ENCODE assay signal across 10 mouse cellular contexts in genomic region chr5:23461688-23462087, GRCm38 (mm10). TPM values are rescaled to one million over a fixed set of nuclear protein-coding genes. Genes with fewer than 3 reads are reported as not detected.
DNase-seq lines count a peak whose midpoint lies in the region; ATAC-seq and TF ChIP-seq lines count a peak whose summit lies in the region.
"Had no signal": no experiment of that assay in that cellular context is flagged by ENCODE, and none has a peak within 500 bp of the region (broad histone marks: within the 10 kb centered on the region; RNA-seq: fewer than 3 reads in every experiment).

No protein-coding gene starts in this region.

- H3K36me3 ChIP-seq in heart, adult 2 months (ENCODE audit: control insufficient read depth, insufficient read depth, low read length), result peaks cover 48% of the 10 kb centered on the region
- H3K36me3 ChIP-seq in ES-E14 (ENCODE audit: control insufficient read depth, insufficient read depth, low read length, poor library complexity, severe bottlenecking), result no peaks in the 10 kb centered on the region; the same call in 1 of the 2 replicates

- no peak for TF ChIP-seq POLR2A in heart, adult 2 months (IDR thresholded peaks at IDR 0.05; ENCODE audit: insufficient read depth, low read depth, low read length)

- intact Hi-C loops in heart, adult 2 months (cut with DNase I), result loop anchor here (10.0 kb wide), 1 partner anchor 207 kb away; no protein-coding TSS in a partner anchor
- intact Hi-C loops in heart, postnatal 10 days (cut with DNase I), result no loop called here

- no peak overlapping the region for H3K4me3 ChIP-seq in heart, adult 2 months
- H3K4me3 ChIP-seq in ES-E14 (ENCODE audit: insufficient read depth in 1 of 2, low read depth in 1 of 2, low read length in 2 of 2, poor library complexity in 1 of 2, severe bottlenecking in 1 of 2), result no peak overlapping the region
- H3K4me3 ChIP-seq: heart, embryonic 15.5 days had no signal

- no peak for TF ChIP-seq EP300 in heart, adult 2 months (IDR thresholded peaks at IDR 0.05; ENCODE audit: insufficient read depth, low read depth, low read length)

- 0 out of 2 replicates have a peak, but pooled peaks have one; percentile 36 for ATAC-seq in common myeloid progenitor, adult 5-6 weeks (replicated peaks; ENCODE audit: low read depth, poor library complexity, severe bottlenecking)
- no peak for ATAC-seq in megakaryocyte, adult 5-6 weeks (ENCODE audit: poor library complexity, severe bottlenecking)

- H3K9ac ChIP-seq in heart, adult 2 months (ENCODE audit: low read depth, low read length), result no peak overlapping the region
- H3K9ac ChIP-seq in ES-E14 (ENCODE audit: insufficient read depth, low read depth, low read length, poor library complexity, severe bottlenecking), result no peak overlapping the region
- H3K9ac ChIP-seq: heart, embryonic 15.5 days had no signal

- peaks cover 6% of the 10 kb centered on the region for H3K4me1 ChIP-seq in heart, adult 2 months (ENCODE audit: control insufficient read depth, insufficient read depth, low read length)
- H3K4me1 ChIP-seq in ES-E14 (ENCODE audit: control insufficient read depth in 2 of 2, insufficient read depth in 2 of 2, low read length in 2 of 2, poor library complexity in 1 of 2), result no peaks in the 10 kb centered on the region

- H3K79me2 ChIP-seq in heart, adult 2 months (replicated peaks; ENCODE audit: control insufficient read depth, insufficient read depth, low read length), result peaks cover 6% of the 10 kb centered on the region

- H3K27me3 ChIP-seq in heart, adult 2 months (ENCODE audit: control insufficient read depth, insufficient read depth, low read length), result no peaks in the 10 kb centered on the region
- H3K27me3 ChIP-seq: heart, embryonic 15.5 days had no signal

- WGBS in heart, adult 2 months, result 2% methylated on average over 2 of the region's 2 CpGs

- H3K9me3 ChIP-seq in ES-E14 (ENCODE audit: control insufficient read depth, insufficient read depth, low read depth, low read length), result no peaks in the 10 kb centered on the region
- H3K9me3 ChIP-seq: heart, embryonic 15.5 days had no signal

- no peak for DNase-seq in heart, adult 2 months
- DNase-seq in heart, postnatal 10 days, result no peak
- DNase-seq in 3134 (ENCODE audit: extremely low read depth, insufficient read length, low spot score) (peak; percentile 42), ES-E14 (ENCODE audit: low read depth, low spot score) (no peak)
- no peak for DNase-seq in T-cell, adult 2 months (ENCODE audit: low spot score)
- DNase-seq: midbrain, embryonic 14.5 days; right cerebral cortex, postnatal 4 days had no signal

- in situ Hi-C loops in ES-E14 (cut with MboI; ENCODE audit: low sequenced_read_pairs in 2 of 2, unreplicated experiment in 2 of 2), result no loop called here

- H3K27ac ChIP-seq in heart, adult 2 months, result peak overlapping the region; percentile 15
- H3K27ac ChIP-seq in ES-E14 (ENCODE audit: insufficient read depth, low read depth, low read length, poor library complexity, severe bottlenecking), result no peak overlapping the region
- H3K27ac ChIP-seq: heart, embryonic 15.5 days had no signal

- TF ChIP-seq CTCF in heart, adult 2 months (IDR thresholded peaks at IDR 0.05), result no peak

TF ChIP-seq in ES-E14, 5 proteins besides CTCF, POLR2A, EP300 and RAD21:
- no peak for TF ChIP-seq ZNF384 (IDR thresholded peaks at IDR 0.05; ENCODE audit: low read depth, low read length)
- TF ChIP-seq MAFK (IDR thresholded peaks at IDR 0.05; ENCODE audit: insufficient read depth, low read depth, low read length), result peak; percentile 55; the same call in 1 of the 2 replicates
- no peak for TF ChIP-seq ZC3H11A (IDR thresholded peaks at IDR 0.05; ENCODE audit: borderline replicate concordance, low read depth, low read length)

RNA-seq across cellular contexts. Expression of gene Kmt2e, which starts 27.4 kb away (rescaled TPM):
- total RNA-seq in heart, adult 2 months (2021), result 10 to 100 TPM; 38.1 to 48.5 TPM
- polyA plus RNA-seq in heart, adult 2 months (2012; rRNA removed), result 14.4 and 18.1 TPM in 2 replicates
- 10 to 100 TPM; 57.9 to 66.5 TPM for total RNA-seq in heart, postnatal 10 days (2021)
- 9.1 and 19.2 TPM in 2 replicates for total RNA-seq in ES-E14 (2012; rRNA removed)
- total RNA-seq in common myeloid progenitor, adult 5-6 weeks (2017), result 87.6 and 110 TPM in 2 replicates
- total RNA-seq in megakaryocyte, adult 5-6 weeks (2015), result 148 and 158 TPM in 2 replicates
- total RNA-seq in megakaryocyte, adult 5-6 weeks (2017), result 63.3 and 69.2 TPM in 2 replicates
